Mouse (Mus musculus) ES-Bruce4 (cell line): ENCODE measurements at regions not wholly inside any gene's neighbourhood (a gene's known extent, or its start where the extent isn't known, plus 50 kb on each side); places are given as distances from the start of the nearest gene placed in this dataset.

ENCODE experiments used
- CTCF ChIP-seq: IDR thresholded peaks from one replicate; pipeline ENCODE4 v1.8.1; 2011; ENCODE audit warnings: low read depth, low read length
- EP300 ChIP-seq: IDR thresholded peaks from 2 replicates; pipeline ENCODE4 v1.6.1; 2011; ENCODE audit warnings: low read depth, low read length; ENCODE audit not compliant: insufficient read depth
- POLR2A ChIP-seq: IDR thresholded peaks from one replicate; pipeline ENCODE4 v1.8.1; 2011; ENCODE audit warnings: low read length; ENCODE audit not compliant: insufficient read depth

- TF ChIP-seq CTCF (peak; percentile 89), POLR2A (no peak), EP300 (no peak)
These were observed 586.3 kb downstream of the Gm6685 start for GRCm38 (mm10) chr11:27753212-27753912.
